Mouse (Mus musculus) erythroid progenitor cell, adult 5-6 weeks (primary cell): ENCODE measurements around the gene Ptpn6. TPM values are rescaled to one million over a fixed set of nuclear protein-coding genes. Genes with fewer than 3 reads are reported as not detected.

Source experiments
- ATAC-seq: replicated peaks from 2 replicates; pipeline ENCODE4 v1.8.0; 2016; ENCODE audit warnings: moderate number of reproducible peaks, mild to moderate bottlenecking, moderate TSS enrichment, inconsistent platforms; ENCODE audit not compliant: poor library complexity, low FRiP score, severe bottlenecking
- total RNA-seq, 2 experiments: library from RNA; stranded (forward) in 1 of 2; stranded (reverse) in 1 of 2; fragments of 150-400 nt in 1 of 2; fragments of 186-747, 209-891 nt in 1 of 2; gene quantifications; 2 replicates each; pipeline versions ENCODE4 v1.2.3 to v1.2.4; 2015 to 2017; ENCODE audit warnings: low replicate concordance in 2 of 2

Ptpn6 gene
- total RNA-seq, 2 experiments from 2014 or later, result 91.8 TPM

- no peak for ATAC-seq
These were observed 18.3 kb upstream of the Ptpn6 start for GRCm38 (mm10) chr6:124756652-124757350.

GRCm38 (mm10) chr6:124755831-124756595 is 17.5 kb upstream of the Ptpn6 start, which contains the start of the genes Gm45234 and Atn1:
Gm45234 (minus strand) TSS chr6:124756021.
Atn1 (minus strand) TSS chr6:124756524.
- ATAC-seq, result no peak

GRCm38 (mm10) chr6:124755306-124755705 is 16.8 kb upstream of the Ptpn6 start:
- ATAC-seq, result no peak

- no peak for ATAC-seq
These were observed 15.3 kb upstream of the Ptpn6 start for GRCm38 (mm10) chr6:124753861-124754260.

GRCm38 (mm10) chr6:124750405-124750804 is 11.9 kb upstream of the Ptpn6 start:
- ATAC-seq, result no peak

GRCm38 (mm10) chr6:124746654-124747632 is 8.4 kb upstream of the Ptpn6 start:
- no peak for ATAC-seq

GRCm38 (mm10) chr6:124746296-124746605 is 7.7 kb upstream of the Ptpn6 start:
- ATAC-seq, result no peak

- ATAC-seq, result peak; percentile 79
These were observed 7.2 kb upstream of the Ptpn6 start for GRCm38 (mm10) chr6:124745490-124746295.

GRCm38 (mm10) chr6:124744755-124745321 is 6.3 kb upstream of the Ptpn6 start:
- ATAC-seq, result no peak

- no peak for ATAC-seq
These were observed 5.1 kb upstream of the Ptpn6 start for GRCm38 (mm10) chr6:124743647-124744046.

- no peak for ATAC-seq
These were observed 4.5 kb upstream of the Ptpn6 start for GRCm38 (mm10) chr6:124742839-124743514.

GRCm38 (mm10) chr6:124741842-124742241 is 3.3 kb upstream of the Ptpn6 start:
- no peak for ATAC-seq

GRCm38 (mm10) chr6:124740888-124741761 is 2.6 kb upstream of the Ptpn6 start, which contains the start of gene Grcc10:
Grcc10 (minus strand) TSS chr6:124741374.
- peak; percentile 62 for ATAC-seq

GRCm38 (mm10) chr6:124740211-124740887 is 1.8 kb upstream of the Ptpn6 start:
- peak; percentile 44 for ATAC-seq

GRCm38 (mm10) chr6:124739231-124739796 is 800 bp upstream of the Ptpn6 start:
- ATAC-seq, result no peak

GRCm38 (mm10) chr6:124737040-124737439 is 1.5 kb downstream of the Ptpn6 start:
- no peak for ATAC-seq

- ATAC-seq, result no peak
These were observed 4.1 kb downstream of the Ptpn6 start for GRCm38 (mm10) chr6:124734417-124734816.
